Mouse (Mus musculus) testis, adult 2 months (tissue): ENCODE data around the gene Hmga2.

Experiments used
- CTCF ChIP-seq: fragments of 200-500 bp; IDR thresholded peaks from 2 replicates; pipeline ENCODE4 v1.5.1; 2012; ENCODE audit warnings: low read depth, mild to moderate bottlenecking, inconsistent platforms, low read length, moderate library complexity; ENCODE audit not compliant: control insufficient read depth, insufficient read depth, insufficient replicate concordance
- POLR2A ChIP-seq: fragments of 200-500 bp; IDR thresholded peaks from 2 replicates; pipeline ENCODE4 v1.6.1; 2012; ENCODE audit warnings: low read depth, mild to moderate bottlenecking, inconsistent platforms, low read length, moderate library complexity; ENCODE audit not compliant: control insufficient read depth

DNA sequence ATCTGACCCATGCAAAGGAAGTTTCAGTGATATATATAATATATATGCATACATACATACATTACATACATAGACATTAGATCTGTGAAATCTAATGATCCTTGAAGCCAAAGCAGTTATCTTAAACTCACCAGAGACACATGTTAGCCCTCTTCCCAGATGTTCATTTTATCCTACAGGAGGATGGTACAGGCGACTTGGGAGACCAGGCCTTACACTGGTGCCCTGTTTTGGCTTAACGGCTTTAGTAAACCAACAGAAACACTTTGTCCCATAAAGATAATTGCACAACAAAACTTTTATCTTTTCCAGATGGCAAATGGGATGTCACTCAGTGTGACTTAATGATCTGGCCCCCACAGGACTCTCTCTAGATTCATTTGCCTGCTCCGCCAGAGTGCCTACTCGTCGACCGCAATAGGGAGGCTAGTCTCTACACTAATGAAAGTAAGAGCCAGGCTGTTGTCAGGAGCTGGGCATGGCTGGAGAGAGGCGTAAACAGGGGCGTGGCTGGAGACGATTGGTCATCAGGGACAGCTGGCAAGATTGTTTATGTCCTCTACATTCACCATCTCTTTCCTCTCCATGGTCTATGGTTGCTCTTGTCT, 31.7 kb downstream of the Hmga2 start:
- TF ChIP-seq CTCF (no peak), POLR2A (no peak)
